Mouse (Mus musculus): ENCODE data around the gene Olfr815. TPM values are rescaled to one million over a fixed set of nuclear protein-coding genes. Genes with fewer than 3 reads are reported as not detected.
"Not testable (repeated sequence)": the region's sequence is repeated elsewhere in the genome, so short reads cannot be mapped to it uniquely, and the experiment has no call there.

The Olfr815 gene
- polyA plus RNA-seq (2015; fragmentation: Nextera tagmentation; extraction: Ambion mirVana) = not detected in 2 replicates

- not testable (repeated sequence) for H3K27ac ChIP-seq (ENCODE audit: low read length); H3K4me3 ChIP-seq (ENCODE audit: low read length); H3K9me3 ChIP-seq (ENCODE audit: low read length); H3K4me1 ChIP-seq (ENCODE audit: insufficient read depth, low read length); H3K36me3 ChIP-seq (ENCODE audit: insufficient read depth, low read length); H3K27me3 ChIP-seq (ENCODE audit: insufficient read depth, low read length); H3K9ac ChIP-seq (replicated peaks; ENCODE audit: low read length); ATAC-seq (ENCODE audit: low FRiP score, low TSS enrichment); H3K4me2 ChIP-seq (replicated peaks; ENCODE audit: low read depth, low read length)
- no CpG with 5 or more reads among the region's 1 CpGs for WGBS
These were observed at the start of gene Olfr815 for GRCm38 (mm10) chr10:129905767-129906166. TSS of gene Olfr815 (minus strand) at chr10:129905867.

- H3K4me1 ChIP-seq (ENCODE audit: insufficient read depth, low read length) = no peaks in the 10 kb centered on the region
- no peaks in the 10 kb centered on the region for H3K9me3 ChIP-seq (ENCODE audit: low read length)
- no peak within 1 kb of the TSS for H3K4me2 ChIP-seq (replicated peaks; ENCODE audit: low read depth, low read length)
- 93% methylated on average over 2 of the region's 2 CpGs for WGBS
- no peak for ATAC-seq (ENCODE audit: low FRiP score, low TSS enrichment)
- no peak within 1 kb of the TSS for H3K27ac ChIP-seq (ENCODE audit: low read length)
- H3K36me3 ChIP-seq (ENCODE audit: insufficient read depth, low read length) = no peaks in the 10 kb centered on the region
- H3K27me3 ChIP-seq (ENCODE audit: insufficient read depth, low read length) = no peaks in the 10 kb centered on the region
- H3K9ac ChIP-seq (replicated peaks; ENCODE audit: low read length) = no peak within 1 kb of the TSS
- no peak within 1 kb of the TSS for H3K4me3 ChIP-seq (ENCODE audit: low read length)
These were observed 43.3 kb upstream of the Olfr815 start, which contains the start of gene Olfr818 for GRCm38 (mm10) chr10:129949000-129949399. TSS of gene Olfr818 (minus strand) at chr10:129949100.

GRCm38 (mm10) chr10:129915497-129915896 is 9.8 kb upstream of the Olfr815 start, which contains the start of gene Olfr816:
TSS of gene Olfr816 (minus strand) at chr10:129915597.
- no peaks in the 10 kb centered on the region for H3K9me3 ChIP-seq (ENCODE audit: low read length)
- 70% methylated on average over 1 of the region's 1 CpGs for WGBS
- no peak within 1 kb of the TSS for H3K4me2 ChIP-seq (replicated peaks; ENCODE audit: low read depth, low read length)
- H3K36me3 ChIP-seq (ENCODE audit: insufficient read depth, low read length) = no peaks in the 10 kb centered on the region
- no peaks in the 10 kb centered on the region for H3K4me1 ChIP-seq (ENCODE audit: insufficient read depth, low read length)
- no peak for ATAC-seq (ENCODE audit: low FRiP score, low TSS enrichment)
- H3K27ac ChIP-seq (ENCODE audit: low read length) = no peak within 1 kb of the TSS
- no peak within 1 kb of the TSS for H3K4me3 ChIP-seq (ENCODE audit: low read length)
- no peak within 1 kb of the TSS for H3K9ac ChIP-seq (replicated peaks; ENCODE audit: low read length)
- no peaks in the 10 kb centered on the region for H3K27me3 ChIP-seq (ENCODE audit: insufficient read depth, low read length)

GRCm38 (mm10) chr10:129885934-129886333 is 19.7 kb downstream of the Olfr815 start:
- Histone ChIP-seq H3K9ac (replicated peaks; ENCODE audit: low read length) (no peak overlapping the region), H3K4me2 (replicated peaks; ENCODE audit: low read depth, low read length) (no peak overlapping the region), H3K4me1 (ENCODE audit: insufficient read depth, low read length) (no peaks in the 10 kb centered on the region), H3K4me3 (ENCODE audit: low read length) (no peak overlapping the region), H3K9me3 (ENCODE audit: low read length) (no peaks in the 10 kb centered on the region), H3K27me3 (ENCODE audit: insufficient read depth, low read length) (no peaks in the 10 kb centered on the region), H3K36me3 (ENCODE audit: insufficient read depth, low read length) (no peaks in the 10 kb centered on the region), H3K27ac (ENCODE audit: low read length) (no peak overlapping the region)
- ATAC-seq (ENCODE audit: low FRiP score, low TSS enrichment) = no peak
- WGBS = 93% methylated on average over 7 of the region's 7 CpGs

- not testable (repeated sequence) for H3K27ac ChIP-seq (ENCODE audit: low read length); H3K4me2 ChIP-seq (replicated peaks; ENCODE audit: low read depth, low read length); H3K36me3 ChIP-seq (ENCODE audit: insufficient read depth, low read length); H3K9ac ChIP-seq (replicated peaks; ENCODE audit: low read length); H3K4me3 ChIP-seq (ENCODE audit: low read length); ATAC-seq (ENCODE audit: low FRiP score, low TSS enrichment); H3K9me3 ChIP-seq (ENCODE audit: low read length); H3K27me3 ChIP-seq (ENCODE audit: insufficient read depth, low read length); H3K4me1 ChIP-seq (ENCODE audit: insufficient read depth, low read length)
- 69% methylated on average over 6 of the region's 6 CpGs for WGBS
These were observed 20.2 kb downstream of the Olfr815 start for GRCm38 (mm10) chr10:129885496-129885895.

GRCm38 (mm10) chr10:129879751-129880150 is 25.9 kb downstream of the Olfr815 start, which contains the start of gene Olfr814:
TSS of gene Olfr814 (minus strand) at chr10:129879851.
- not testable (repeated sequence) for H3K27ac ChIP-seq (ENCODE audit: low read length); H3K27me3 ChIP-seq (ENCODE audit: insufficient read depth, low read length); H3K9me3 ChIP-seq (ENCODE audit: low read length); H3K4me3 ChIP-seq (ENCODE audit: low read length); H3K9ac ChIP-seq (replicated peaks; ENCODE audit: low read length); ATAC-seq (ENCODE audit: low FRiP score, low TSS enrichment); H3K36me3 ChIP-seq (ENCODE audit: insufficient read depth, low read length); H3K4me2 ChIP-seq (replicated peaks; ENCODE audit: low read depth, low read length); H3K4me1 ChIP-seq (ENCODE audit: insufficient read depth, low read length)
- WGBS = no CpG with 5 or more reads among the region's 1 CpGs

GRCm38 (mm10) chr10:129855067-129855466 is 50.6 kb downstream of the Olfr815 start, which contains the start of gene Olfr813:
TSS of gene Olfr813 (plus strand) at chr10:129855367.
- no peak for ATAC-seq (ENCODE audit: low FRiP score, low TSS enrichment)
- H3K36me3 ChIP-seq (ENCODE audit: insufficient read depth, low read length) = no peaks in the 10 kb centered on the region

More at GRCm38 (mm10) chr10:129855067-129855466, 50.6 kb downstream of the Olfr815 start, which contains the start of gene Olfr813:
- Histone ChIP-seq H3K9me3 (ENCODE audit: low read length) (no peaks in the 10 kb centered on the region), H3K4me1 (ENCODE audit: insufficient read depth, low read length) (no peaks in the 10 kb centered on the region), H3K27ac (ENCODE audit: low read length) (no peak within 1 kb of the TSS), H3K9ac (replicated peaks; ENCODE audit: low read length) (no peak within 1 kb of the TSS), H3K27me3 (ENCODE audit: insufficient read depth, low read length) (no peaks in the 10 kb centered on the region), H3K4me3 (ENCODE audit: low read length) (no peak within 1 kb of the TSS), H3K4me2 (replicated peaks; ENCODE audit: low read depth, low read length) (no peak within 1 kb of the TSS)

Other genes with a start within 250 kb of the Olfr815 start
- not detected in 2 replicates for gene Olfr800, start 248.2 kb downstream of the Olfr815 start, polyA plus RNA-seq (2015; fragmentation: Nextera tagmentation; extraction: Ambion mirVana)
- gene Olfr801, start 232.0 kb downstream of the Olfr815 start, polyA plus RNA-seq (2015; fragmentation: Nextera tagmentation; extraction: Ambion mirVana) = not detected in 2 replicates
- gene Olfr802, start 217.7 kb downstream of the Olfr815 start, polyA plus RNA-seq (2015; fragmentation: Nextera tagmentation; extraction: Ambion mirVana) = 0.03 TPM in 1 of 2 replicates, not detected in the other
- not detected in 2 replicates for gene Olfr803, start 211.6 kb downstream of the Olfr815 start, polyA plus RNA-seq (2015; fragmentation: Nextera tagmentation; extraction: Ambion mirVana)
- not detected in 2 replicates for gene Olfr804, start 202.7 kb downstream of the Olfr815 start, polyA plus RNA-seq (2015; fragmentation: Nextera tagmentation; extraction: Ambion mirVana)
- not detected in 2 replicates for gene Olfr805, start 176.5 kb downstream of the Olfr815 start, polyA plus RNA-seq (2015; fragmentation: Nextera tagmentation; extraction: Ambion mirVana)
- not detected in 2 replicates for gene Olfr806, start 163.9 kb downstream of the Olfr815 start, polyA plus RNA-seq (2015; fragmentation: Nextera tagmentation; extraction: Ambion mirVana)
- gene Olfr807, start 148.1 kb downstream of the Olfr815 start, polyA plus RNA-seq (2015; fragmentation: Nextera tagmentation; extraction: Ambion mirVana) = not detected in 2 replicates
- not detected in 2 replicates for gene Olfr808, start 140.4 kb downstream of the Olfr815 start, polyA plus RNA-seq (2015; fragmentation: Nextera tagmentation; extraction: Ambion mirVana)
- not detected in 2 replicates for gene Olfr809, start 131.2 kb downstream of the Olfr815 start, polyA plus RNA-seq (2015; fragmentation: Nextera tagmentation; extraction: Ambion mirVana)
- not detected in 2 replicates for gene Olfr810, start 111.0 kb downstream of the Olfr815 start, polyA plus RNA-seq (2015; fragmentation: Nextera tagmentation; extraction: Ambion mirVana)
- gene Olfr811, start 101.5 kb downstream of the Olfr815 start, polyA plus RNA-seq (2015; fragmentation: Nextera tagmentation; extraction: Ambion mirVana) = not detected in 2 replicates
- not detected in 2 replicates for gene Olfr812, start 59.8 kb downstream of the Olfr815 start, polyA plus RNA-seq (2015; fragmentation: Nextera tagmentation; extraction: Ambion mirVana)
- not detected in 2 replicates for gene Olfr813, start 50.5 kb downstream of the Olfr815 start, polyA plus RNA-seq (2015; fragmentation: Nextera tagmentation; extraction: Ambion mirVana)
- gene Olfr814, start 26.0 kb downstream of the Olfr815 start, polyA plus RNA-seq (2015; fragmentation: Nextera tagmentation; extraction: Ambion mirVana) = not detected in 2 replicates
- gene Olfr816, start 9.7 kb upstream of the Olfr815 start, polyA plus RNA-seq (2015; fragmentation: Nextera tagmentation; extraction: Ambion mirVana) = not detected in 2 replicates
- not detected in 2 replicates for gene Olfr818, start 43.2 kb upstream of the Olfr815 start, polyA plus RNA-seq (2015; fragmentation: Nextera tagmentation; extraction: Ambion mirVana)
- not detected in 2 replicates for gene Olfr819, start 61.4 kb upstream of the Olfr815 start, polyA plus RNA-seq (2015; fragmentation: Nextera tagmentation; extraction: Ambion mirVana)
- gene Olfr247, start 70.3 kb upstream of the Olfr815 start, polyA plus RNA-seq (2015; fragmentation: Nextera tagmentation; extraction: Ambion mirVana) = not detected in 2 replicates
- gene Gm10310, start 79.2 kb upstream of the Olfr815 start, polyA plus RNA-seq (2015; fragmentation: Nextera tagmentation; extraction: Ambion mirVana) = not detected in 2 replicates
- not detected in 2 replicates for gene Olfr820, start 106.8 kb upstream of the Olfr815 start, polyA plus RNA-seq (2015; fragmentation: Nextera tagmentation; extraction: Ambion mirVana)
- gene Olfr821, start 124.5 kb upstream of the Olfr815 start, polyA plus RNA-seq (2015; fragmentation: Nextera tagmentation; extraction: Ambion mirVana) = not detected in 2 replicates
- not detected in 2 replicates for gene Olfr822, start 165.3 kb upstream of the Olfr815 start, polyA plus RNA-seq (2015; fragmentation: Nextera tagmentation; extraction: Ambion mirVana)
- gene Olfr823, start 209.5 kb upstream of the Olfr815 start, polyA plus RNA-seq (2015; fragmentation: Nextera tagmentation; extraction: Ambion mirVana) = not detected in 2 replicates
- gene Olfr824, start 224.1 kb upstream of the Olfr815 start, polyA plus RNA-seq (2015; fragmentation: Nextera tagmentation; extraction: Ambion mirVana) = not detected in 2 replicates